Mouse (Mus musculus): ENCODE measurements at regions not wholly inside any gene's neighbourhood (a gene's known extent, or its start where the extent isn't known, plus 50 kb on each side); places are given as distances from the start of the nearest gene placed in this dataset.

DNA sequence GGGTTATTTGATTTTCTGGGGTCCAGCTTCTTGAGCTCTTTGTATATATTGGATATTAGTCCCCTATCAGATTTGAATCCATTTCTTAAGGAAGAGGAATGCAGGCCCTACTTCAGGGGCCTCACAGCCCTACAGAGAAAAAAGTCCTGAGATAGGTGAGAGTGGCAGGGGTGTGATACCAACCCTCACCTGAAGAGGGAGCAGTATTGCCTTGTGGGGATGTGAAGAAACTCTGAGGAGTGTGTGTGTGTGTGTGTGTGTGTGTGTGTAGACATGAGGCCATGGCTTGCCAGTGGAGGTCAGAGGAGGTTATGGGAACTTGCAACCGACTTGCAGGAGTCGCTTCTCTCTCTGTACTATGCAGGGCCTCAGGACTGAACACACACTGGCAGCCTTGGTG, 141.2 kb downstream of the Tex29 start:
- peak; percentile 36 for DNase-seq

DNA sequence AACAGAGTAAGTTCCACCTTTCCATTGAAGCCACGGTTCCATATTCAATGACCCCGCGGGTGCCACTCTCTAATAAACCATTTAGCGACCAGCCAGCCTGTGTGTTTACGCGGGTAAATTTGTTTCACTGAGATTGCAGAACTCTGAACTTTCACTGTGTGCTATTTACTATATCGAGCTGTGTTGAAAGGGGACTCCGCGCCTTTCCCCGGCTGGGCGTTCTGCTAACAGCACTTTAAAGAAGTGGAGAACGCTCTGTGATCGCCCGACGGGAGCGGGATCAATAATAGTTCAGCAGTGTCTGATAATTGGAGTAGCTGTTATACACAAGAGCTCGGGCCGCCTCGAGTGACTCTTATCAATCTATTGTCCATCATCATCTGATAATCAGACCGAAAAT, 149.8 kb downstream of the Tex29 start:
- no peak for DNase-seq

DNA sequence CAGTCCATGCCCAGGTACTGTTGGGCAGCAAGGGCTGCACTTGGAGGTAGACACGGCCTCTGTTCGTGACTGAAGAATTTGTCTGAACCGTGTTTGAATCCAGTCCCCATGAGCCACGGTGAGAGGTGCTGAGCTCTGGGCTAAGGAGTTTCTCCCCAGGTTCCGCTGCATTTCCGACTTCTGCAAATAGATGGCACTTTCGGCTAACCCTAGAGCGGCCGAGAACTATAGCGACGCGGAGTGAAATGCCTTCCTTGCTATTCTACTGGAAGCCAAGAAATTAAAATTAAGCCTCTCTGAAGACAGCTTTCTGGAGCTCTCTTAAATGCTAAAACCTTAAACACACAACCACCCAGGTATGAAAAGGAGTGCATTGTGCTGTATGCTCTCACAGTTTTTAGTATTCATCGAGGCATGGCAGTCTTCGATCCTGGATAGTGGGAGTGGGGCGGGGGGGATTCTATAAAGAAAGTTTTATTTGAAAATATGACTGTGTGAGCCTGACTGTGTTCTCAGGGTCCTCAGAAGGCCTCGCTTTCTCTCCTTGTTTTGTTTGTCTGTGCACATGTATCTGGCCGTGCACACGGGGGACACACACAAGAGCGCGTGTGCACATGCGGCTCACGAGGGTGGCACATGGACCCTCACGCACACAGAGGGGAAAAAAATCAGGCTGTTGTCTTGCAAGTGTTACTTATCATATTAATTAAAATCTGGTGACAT, 159.6 kb downstream of the Tex29 start:
- peak; percentile 54 for DNase-seq

GRCm38 (mm10) chr8:12000459-12000789, 160.2 kb downstream of the Tex29 start:
- no peak for DNase-seq

- no peak for DNase-seq
Measured at GRCm38 (mm10) chr8:12004241-12004640, 164.0 kb downstream of the Tex29 start.

DNA sequence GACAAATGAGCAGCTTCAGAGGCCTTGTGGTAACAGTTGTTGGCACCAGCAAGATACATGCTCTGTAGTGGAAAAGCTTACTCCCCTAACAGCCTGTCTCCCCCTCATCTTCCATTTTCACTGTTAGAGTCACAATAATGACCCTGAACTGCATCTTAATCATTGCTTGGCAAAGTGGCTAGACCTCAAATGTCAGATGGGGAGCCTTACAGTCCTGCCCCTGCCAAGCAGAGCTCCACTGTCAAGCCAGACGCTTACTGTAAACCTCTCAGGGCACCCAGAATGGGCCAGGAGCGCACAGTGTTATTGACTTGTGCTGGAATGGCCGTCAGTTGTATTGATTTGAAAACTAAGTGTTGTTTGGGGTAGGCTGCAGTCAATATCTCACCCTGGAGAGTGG, 172.5 kb downstream of the Tex29 start:
- DNase-seq = no peak

GRCm38 (mm10) chr8:12017750-12018149, 177.5 kb downstream of the Tex29 start:
- no peak for DNase-seq

DNA sequence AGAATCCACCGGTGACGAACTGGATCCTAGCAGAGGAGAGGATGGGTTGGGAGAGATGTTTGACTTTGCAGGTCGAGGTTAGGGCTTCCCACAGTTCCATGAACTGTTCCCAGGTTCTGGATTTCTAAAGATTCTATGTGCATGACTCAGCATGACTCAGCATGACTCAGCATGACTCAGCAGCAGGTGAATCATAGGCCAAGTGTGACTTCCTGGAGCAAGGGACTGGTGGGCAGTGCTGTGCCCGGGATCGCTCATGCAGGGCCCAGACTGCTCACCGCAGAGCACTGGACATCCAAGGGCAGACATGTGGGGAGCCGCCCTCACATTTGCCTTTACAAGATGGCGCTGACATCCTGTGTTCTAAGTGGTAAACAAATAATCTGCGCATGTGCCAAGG, 179.0 kb downstream of the Tex29 start:
- DNase-seq = no peak

DNA sequence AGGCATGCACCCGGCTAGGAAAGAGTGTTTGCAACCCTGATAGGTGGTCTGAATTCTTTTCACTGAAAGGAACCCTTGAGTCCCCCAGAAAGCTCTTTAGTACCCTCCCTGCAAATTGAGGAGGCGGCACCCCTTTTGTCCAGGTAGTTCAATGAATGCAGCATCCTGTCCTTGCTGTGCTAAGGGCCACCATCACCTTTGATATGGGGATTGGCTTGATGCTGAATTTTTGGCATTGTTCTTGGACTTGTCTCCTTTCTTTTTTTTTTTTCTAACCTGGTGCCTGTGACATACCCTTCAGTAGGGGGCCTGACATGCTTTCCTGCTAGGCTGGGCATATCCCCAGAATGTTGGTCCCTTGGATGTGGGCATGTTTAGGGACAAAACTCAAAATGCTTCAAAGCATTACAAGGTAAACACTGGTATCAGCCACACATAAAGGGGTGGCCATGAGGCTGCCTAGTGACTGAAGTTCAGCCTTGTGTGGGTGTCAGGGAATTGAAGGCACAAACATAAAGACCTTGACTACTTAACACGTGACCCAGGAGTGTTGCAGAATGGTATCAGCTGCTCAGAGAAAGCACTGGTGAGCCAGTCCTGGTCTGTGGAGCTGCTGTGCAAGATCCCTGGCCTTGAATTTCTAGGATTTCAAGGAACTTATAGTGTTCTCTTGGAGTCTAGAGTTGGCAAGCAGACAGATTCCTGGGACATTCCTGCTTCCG, 183.6 kb downstream of the Tex29 start:
- DNase-seq = no peak

GRCm38 (mm10) chr8:12030363-12031116, 190.3 kb downstream of the Tex29 start:
- no peak for DNase-seq

DNA sequence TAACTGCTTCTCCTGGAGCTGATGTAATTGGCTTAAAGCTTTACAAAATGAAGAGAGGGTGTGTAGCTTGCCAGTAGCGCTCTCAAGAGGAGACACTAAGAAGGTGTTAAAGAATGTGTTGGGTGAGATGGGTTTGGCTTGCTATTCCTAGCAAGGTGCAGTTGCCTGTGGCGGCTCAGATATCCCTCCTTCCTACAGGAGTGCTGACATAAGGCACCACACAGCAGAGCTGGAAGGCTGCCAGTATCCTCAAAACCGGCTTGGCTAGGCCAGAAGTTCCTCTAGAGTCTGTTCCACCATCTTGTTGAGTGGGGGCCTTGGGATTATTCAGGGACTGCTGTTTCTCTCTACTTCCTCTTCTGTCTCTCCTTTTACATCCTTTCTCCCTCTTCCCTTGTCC, 191.5 kb downstream of the Tex29 start:
- no peak for DNase-seq

- no peak for DNase-seq
Measured at GRCm38 (mm10) chr8:12032386-12032785, 192.1 kb downstream of the Tex29 start.

DNA sequence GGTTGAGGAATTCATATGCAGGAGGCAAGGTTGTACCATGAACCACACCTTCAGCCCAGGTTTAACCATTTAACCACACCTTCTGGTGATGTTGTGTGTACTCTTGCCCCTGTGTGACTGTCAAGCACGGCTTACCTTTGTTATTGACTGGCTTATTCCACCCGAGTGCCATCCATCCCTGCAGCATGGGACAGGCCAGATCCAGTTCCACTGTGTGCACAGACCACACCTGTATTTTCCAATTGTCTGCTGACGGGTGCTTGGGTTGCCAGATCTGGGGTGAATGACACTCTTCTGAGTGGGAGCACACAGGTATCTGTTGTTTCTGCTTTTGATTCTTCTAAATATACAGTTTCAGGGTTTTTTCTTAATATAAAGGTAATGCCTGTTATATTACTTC, 196.1 kb downstream of the Tex29 start:
- DNase-seq = no peak

- DNase-seq = no peak
Measured at GRCm38 (mm10) chr8:12040924-12041323, 200.7 kb downstream of the Tex29 start.

GRCm38 (mm10) chr8:12041662-12042061, 201.4 kb downstream of the Tex29 start:
- no peak for DNase-seq

- no peak for DNase-seq
Measured at GRCm38 (mm10) chr8:12050841-12051240, 210.6 kb downstream of the Tex29 start.

GRCm38 (mm10) chr8:12051357-12051756, 211.1 kb downstream of the Tex29 start:
- no peak for DNase-seq

- no peak for DNase-seq
Measured at GRCm38 (mm10) chr8:12055931-12056330, 215.7 kb downstream of the Tex29 start.

DNA sequence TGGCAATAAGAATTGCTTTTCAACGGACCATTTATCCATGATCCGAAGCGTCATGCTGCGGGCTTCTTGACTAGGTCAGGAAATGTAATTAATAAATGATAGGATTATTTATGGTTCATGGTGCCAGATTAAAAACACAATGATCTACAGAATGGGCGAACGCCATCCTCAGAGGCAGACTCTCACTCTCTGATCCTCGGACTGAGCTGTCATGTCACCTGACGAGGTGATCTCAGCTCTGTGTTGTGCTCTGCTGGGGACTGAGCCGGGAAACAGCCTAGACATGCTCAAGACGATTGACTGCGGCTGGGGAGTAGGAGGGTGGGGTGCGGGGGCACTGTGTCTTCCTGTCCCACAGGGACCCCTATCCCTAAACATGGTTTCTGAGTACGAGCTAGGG, 217.4 kb upstream of the A230072I06Rik start:
- DNase-seq = peak; percentile 3

GRCm38 (mm10) chr8:12062710-12063109, 215.9 kb upstream of the A230072I06Rik start:
- DNase-seq = no peak

- no peak for DNase-seq
Measured at GRCm38 (mm10) chr8:12064664-12065063, 214.0 kb upstream of the A230072I06Rik start.

DNA sequence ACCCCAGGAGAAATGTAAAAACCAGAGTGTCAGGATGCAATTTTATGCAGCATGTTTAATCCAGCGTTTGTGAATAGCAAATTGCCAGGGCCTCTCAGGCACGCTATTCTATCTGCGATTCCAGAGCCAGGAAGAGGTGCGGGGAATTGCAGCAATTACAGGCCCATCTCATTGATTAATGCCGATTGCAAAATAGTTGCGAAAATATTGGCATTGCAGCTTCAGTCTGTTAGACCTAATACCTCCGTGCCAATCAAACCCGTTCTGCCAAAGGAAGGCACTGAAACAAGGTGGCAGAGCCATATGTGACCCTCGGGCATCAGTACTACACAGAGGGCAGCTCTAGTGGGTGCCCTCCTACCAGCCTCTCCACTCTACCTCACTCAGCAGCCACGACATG, 212.2 kb upstream of the A230072I06Rik start:
- no peak for DNase-seq

- DNase-seq = no peak
Measured at GRCm38 (mm10) chr8:12073311-12073999, 205.2 kb upstream of the A230072I06Rik start.

Measured in kidney, adult 9 months (tissue).